In genomic region chr17:25998425-25998824, GRCm38 (mm10) we compare ENCODE assay signal across 28 mouse cellular contexts. TPM values are rescaled to one million over a fixed set of nuclear protein-coding genes. Genes with fewer than 3 reads are reported as not detected.
"Had no signal": no experiment of that assay in that cellular context is flagged by ENCODE, and none has a peak within 500 bp of the region (broad histone marks: within the 10 kb centered on the region; RNA-seq: fewer than 3 reads in every experiment).

No protein-coding gene starts in this region.

- H3K9me3 ChIP-seq: intestine, embryonic 15.5 days; limb, embryonic 10.5 days; limb, embryonic 13.5 days; liver, embryonic 12.5 days; liver, embryonic 15.5 days; lung, embryonic 15.5 days; midbrain, embryonic 10.5 days; midbrain, embryonic 13.5 days; neural tube, embryonic 13.5 days had no signal

- H3K4me2 ChIP-seq: intestine, embryonic 15.5 days; limb, embryonic 13.5 days; liver, embryonic 12.5 days; liver, embryonic 15.5 days; lung, embryonic 15.5 days; midbrain, embryonic 13.5 days; neural tube, embryonic 13.5 days had no signal

- H3K27ac ChIP-seq: intestine, embryonic 15.5 days; layer of hippocampus, adult 2 months; limb, embryonic 10.5 days; limb, embryonic 13.5 days; liver, embryonic 12.5 days; liver, embryonic 15.5 days; lung, embryonic 15.5 days; midbrain, embryonic 10.5 days; midbrain, embryonic 13.5 days; neural tube, embryonic 13.5 days had no signal

- H3K36me3 ChIP-seq: liver, embryonic 15.5 days had no signal

- H3K4me3 ChIP-seq: intestine, embryonic 15.5 days; layer of hippocampus, adult 2 months; limb, embryonic 10.5 days; limb, embryonic 13.5 days; liver, embryonic 12.5 days; liver, embryonic 15.5 days; lung, embryonic 15.5 days; megakaryocyte, embryonic 14.5 days; midbrain, embryonic 10.5 days; midbrain, embryonic 13.5 days; myocyte; neural tube, embryonic 13.5 days had no signal

- H3K4me1 ChIP-seq: intestine, embryonic 15.5 days; limb, embryonic 10.5 days; limb, embryonic 13.5 days; lung, embryonic 15.5 days; midbrain, embryonic 10.5 days; midbrain, embryonic 13.5 days; neural tube, embryonic 13.5 days had no signal

- H3K9ac ChIP-seq: intestine, embryonic 15.5 days; limb, embryonic 13.5 days; liver, embryonic 12.5 days; liver, embryonic 15.5 days; lung, embryonic 15.5 days; midbrain, embryonic 13.5 days; neural tube, embryonic 13.5 days had no signal

- DNase-seq: layer of hippocampus, adult 9-11 months; liver; lung, adult 18-20 months; lung, postnatal 10 days; lung, postnatal 36 days; retina, postnatal 1 day; right cerebral cortex, postnatal 25 days; spleen, adult 18-20 months; thymus, adult 18-20 months; thymus, postnatal 36 days had no signal

- H3K27me3 ChIP-seq: intestine, embryonic 15.5 days; limb, embryonic 13.5 days; liver, embryonic 12.5 days; liver, embryonic 15.5 days; lung, embryonic 15.5 days; midbrain, embryonic 13.5 days; neural tube, embryonic 13.5 days had no signal

- ATAC-seq: intestine, embryonic 15.5 days; liver, embryonic 12.5 days; midbrain, embryonic 13.5 days; midbrain, embryonic 16.5 days had no signal

RNA-seq across cellular contexts. Expression of gene A930017K11Rik, which starts 46.1 kb away (rescaled TPM):
- total RNA-seq: monocyte, adult 5-6 weeks; neutrophil, adult 5-6 weeks had no signal
- polyA plus RNA-seq: large intestine, adult 2 months had no signal

RNA-seq across cellular contexts. Expression of gene Nhlrc4, which starts 53.7 kb away (rescaled TPM):
- total RNA-seq: left cerebral cortex, postnatal 25 days; monocyte, adult 5-6 weeks; neutrophil, adult 5-6 weeks had no signal
- polyA plus RNA-seq: large intestine, adult 2 months; limb, embryonic 13.5 days; midbrain, embryonic 10.5 days; midbrain, embryonic 13.5 days; neural tube, embryonic 13.5 days; urinary bladder, adult 2 months had no signal
